20 mouse cellular contexts compared by ENCODE assay signal in the genomic region with DNA sequence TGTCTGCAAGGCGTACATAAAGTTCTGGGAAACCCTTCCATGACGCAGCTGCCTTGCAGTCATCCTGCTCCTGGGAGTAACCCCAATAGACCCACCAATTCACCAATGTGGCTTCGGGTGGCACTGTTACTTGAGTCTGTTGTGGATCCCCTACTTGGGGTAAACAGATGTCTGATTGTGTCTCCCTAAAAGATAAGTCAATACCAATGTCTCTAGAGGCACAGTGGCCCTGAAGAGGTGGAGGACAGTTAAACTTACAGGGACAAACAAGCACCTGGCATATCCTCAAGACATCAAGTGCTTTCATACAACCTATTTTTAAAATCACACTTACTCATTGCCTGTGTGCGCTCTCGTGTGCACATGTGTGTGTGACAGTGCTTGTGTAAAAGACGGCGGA. TPM values are rescaled to one million over a fixed set of nuclear protein-coding genes. Genes with fewer than 3 reads are reported as not detected.
A peak's percentile ranks its signal among the peaks of the same experiment; 100 is the strongest.
DNase-seq lines count a peak whose midpoint lies in the region.
"Had no signal": no experiment of that assay in that cellular context is flagged by ENCODE, and none has a peak within 500 bp of the region (broad histone marks: within the 10 kb centered on the region; RNA-seq: fewer than 3 reads in every experiment).

No protein-coding gene starts in this region.

- WGBS in heart, embryonic 10.5 days: 93% methylated on average over 7 of the region's 7 CpGs

- no peaks in the 10 kb centered on the region for H3K9me3 ChIP-seq in heart, embryonic 10.5 days

- H3K27me3 ChIP-seq in heart, embryonic 10.5 days (ENCODE audit: insufficient read depth, poor library complexity, severe bottlenecking): no peaks in the 10 kb centered on the region
- H3K27me3 ChIP-seq: CH12.LX, Patski had no signal

- H3K36me3 ChIP-seq in heart, embryonic 10.5 days: peaks cover 68% of the 10 kb centered on the region

- intact Hi-C loops in heart, postnatal 10 days (cut with DNase I): no loop called here

- no peak overlapping the region for H3K4me3 ChIP-seq in heart, embryonic 10.5 days

- no peak overlapping the region for H3K27ac ChIP-seq in heart, embryonic 10.5 days

- peaks cover 9% of the 10 kb centered on the region; the same call in 1 of the 2 replicates for H3K4me1 ChIP-seq in heart, embryonic 10.5 days

- peak; percentile 55 for DNase-seq in heart, adult 11 months
- no peak for DNase-seq in heart, postnatal 4 days
- DNase-seq in heart, embryonic 10.5 days (ENCODE audit: low spot score): peak; percentile 66
- no peak for DNase-seq in heart, postnatal 10 days
- DNase-seq: adrenal gland, adult 2 months; adrenal gland, adult 8-10 months; adrenal gland, postnatal 10 days; adrenal gland, postnatal 14 days; adrenal gland, postnatal 25 days; adrenal gland, postnatal 36 days; B cell, adult 2 months; cerebellum, adult 11 months; cerebellum, adult 11-12 months; cerebellum, adult 18-20 months had no signal

RNA-seq across cellular contexts. Expression of gene Zfp61, which starts 5.7 kb away (rescaled TPM):
- 1 to 10 TPM; 4.2 to 6.6 TPM for total RNA-seq in heart, postnatal 4 days (2021)
- 20.7 and 27.2 TPM in 2 replicates for polyA plus RNA-seq in heart, embryonic 10.5 days (2016; fragmentation: Nextera tagmentation; extraction: Ambion mirVana)
- total RNA-seq in heart, postnatal 10 days (2021): 1 to 10 TPM; 4.0 to 5.5 TPM

RNA-seq across cellular contexts. Expression of gene Zfp94, which starts 21.1 kb away (rescaled TPM):
- 1 to 10 TPM; 1.0 to 1.8 TPM for total RNA-seq in heart, postnatal 4 days (2021)
- polyA plus RNA-seq in heart, embryonic 10.5 days (2016; fragmentation: Nextera tagmentation; extraction: Ambion mirVana): 7.0 and 10.1 TPM in 2 replicates
- 1 to 10 TPM; 2.2 to 2.5 TPM for total RNA-seq in heart, postnatal 10 days (2021)

RNA-seq across cellular contexts. Expression of gene Zfp93, which starts 25.2 kb away (rescaled TPM):
- 1 to 10 TPM; 3.7 to 4.8 TPM for total RNA-seq in heart, postnatal 4 days (2021)
- 5.8 and 6.4 TPM in 2 replicates for polyA plus RNA-seq in heart, embryonic 10.5 days (2016; fragmentation: Nextera tagmentation; extraction: Ambion mirVana)
- 1 to 10 TPM; 3.5 to 5.0 TPM for total RNA-seq in heart, postnatal 10 days (2021)
- total RNA-seq: MEL had no signal

RNA-seq across cellular contexts. Expression of gene Tescl, which starts 38.4 kb away (rescaled TPM):
- under 1 TPM; 0.32 to 0.33 TPM for total RNA-seq in heart, postnatal 4 days (2021)
- polyA plus RNA-seq in heart, embryonic 10.5 days (2016; fragmentation: Nextera tagmentation; extraction: Ambion mirVana): not detected in 2 replicates
- total RNA-seq in heart, postnatal 10 days (2021): under 1 TPM in 1 of 2 experiments, not detected in 1; 0.31 TPM
- total RNA-seq: adrenal gland, postnatal 14 days; CH12.LX; G1E; MEL had no signal
- polyA plus RNA-seq: activated CD4-positive, CD25-positive, alpha-beta regulatory T cell, adult 4 months; CD4-positive, CD25-positive, alpha-beta regulatory T cell, adult 4 months; G1E; Patski had no signal

RNA-seq across cellular contexts. Expression of gene Zfp108, which starts 40.8 kb away (rescaled TPM):
- 1 to 10 TPM; 1.2 to 1.4 TPM for total RNA-seq in heart, postnatal 4 days (2021)
- polyA plus RNA-seq in heart, embryonic 10.5 days (2016; fragmentation: Nextera tagmentation; extraction: Ambion mirVana): 1.8 and 2.5 TPM in 2 replicates
- 1 to 10 TPM; 1.4 to 1.7 TPM for total RNA-seq in heart, postnatal 10 days (2021)
- total RNA-seq: CH12.LX, MEL had no signal
- polyA plus RNA-seq: G1E had no signal

Comparison
In these comparisons a context has a peak if more than half of its experiments do, and no peak if none do; other contexts are left out.
1. DNase-seq: peak in heart, adult 11 months (single experiment) and heart, embryonic 10.5 days (single experiment); none in heart, postnatal 4 days (single experiment) and heart, postnatal 10 days (0 of 2).